Mouse (Mus musculus): ENCODE measurements around the gene Tesc. TPM values are rescaled to one million over a fixed set of nuclear protein-coding genes. Genes with fewer than 3 reads are reported as not detected.
A peak's percentile ranks its signal among the peaks of the same experiment; 100 is the strongest.

The Tesc gene
- total RNA-seq, 2 experiments from 2014 or later, result 0.70 to 1.4 TPM

GRCm38 (mm10) chr5:118044907-118045306 lies 17.4 kb downstream of the Tesc start:
- DNase-seq, result no peak

- DNase-seq, result no peak
Observed at GRCm38 (mm10) chr5:118045385-118045784, 17.8 kb downstream of the Tesc start.

GRCm38 (mm10) chr5:118047091-118047757 lies 19.7 kb downstream of the Tesc start:
- DNase-seq, result no peak

GRCm38 (mm10) chr5:118048412-118048811 lies 20.9 kb downstream of the Tesc start:
- no peak for DNase-seq

- no peak for DNase-seq
Observed at GRCm38 (mm10) chr5:118048928-118049327, 21.4 kb downstream of the Tesc start.

- DNase-seq, result no peak
Observed at GRCm38 (mm10) chr5:118050743-118051142, 23.2 kb downstream of the Tesc start.

GRCm38 (mm10) chr5:118051981-118052662 lies 24.6 kb downstream of the Tesc start:
- no peak for DNase-seq

- no peak for DNase-seq
Observed at GRCm38 (mm10) chr5:118053205-118053604, 25.7 kb downstream of the Tesc start.

- no peak for DNase-seq
Observed at GRCm38 (mm10) chr5:118057508-118058111, 30.1 kb downstream of the Tesc start.

- no peak for DNase-seq
Observed at GRCm38 (mm10) chr5:118058858-118059257, 31.3 kb downstream of the Tesc start.

- no peak for DNase-seq
Observed at GRCm38 (mm10) chr5:118059646-118060045, 32.1 kb downstream of the Tesc start.

- DNase-seq, result no peak
Observed at GRCm38 (mm10) chr5:118061391-118061790, 33.8 kb downstream of the Tesc start.

- no peak for DNase-seq
Observed at GRCm38 (mm10) chr5:118063181-118063621, 35.7 kb downstream of the Tesc start.

GRCm38 (mm10) chr5:118064284-118064901 lies 36.9 kb downstream of the Tesc start:
- no peak for DNase-seq

GRCm38 (mm10) chr5:118065516-118066255 lies 38.1 kb downstream of the Tesc start:
- no peak for DNase-seq

GRCm38 (mm10) chr5:118066828-118067227 lies 39.3 kb downstream of the Tesc start:
- DNase-seq, result peak; percentile 85

- DNase-seq, result no peak
Observed at GRCm38 (mm10) chr5:118067572-118067971, 40.0 kb downstream of the Tesc start.

GRCm38 (mm10) chr5:118067984-118068494 lies 40.5 kb downstream of the Tesc start:
- DNase-seq, result no peak

- DNase-seq, result peak; percentile 56
Observed at GRCm38 (mm10) chr5:118069315-118069714, 41.8 kb downstream of the Tesc start.

GRCm38 (mm10) chr5:118071766-118072165 lies 44.2 kb downstream of the Tesc start:
- DNase-seq, result no peak

GRCm38 (mm10) chr5:118073213-118073773 lies 45.8 kb downstream of the Tesc start:
- no peak for DNase-seq
